Mouse (Mus musculus) adrenal gland, postnatal 36 days (tissue): ENCODE data around the gene Gpr158. TPM values are rescaled to one million over a fixed set of nuclear protein-coding genes. Genes with fewer than 3 reads are reported as not detected.
A peak's percentile ranks its signal among the peaks of the same experiment; 100 is the strongest.
"Not testable (repeated sequence)": the region's sequence is repeated elsewhere in the genome, so short reads cannot be mapped to it uniquely, and the experiment has no call there.

Experiments used
- DNase-seq, 2 experiments: peaks; one replicate each; pipeline ENCODE4 v3.0.0; 2021; ENCODE audit warnings: mixed read lengths in 1 of 2
- long read RNA-seq, 2 experiments: library from polyadenylated mRNA; stranded (forward); transcript quantifications; one replicate each; pipeline ENCODE4 v2.0.0; 2021; ENCODE audit warnings: borderline sequencing depth in 2 of 2
- total RNA-seq, 2 experiments: library from RNA; stranded (reverse); gene quantifications; 2 replicates each; pipeline ENCODE4 v1.2.3; 2021

The Gpr158 gene
- total RNA-seq: under 1 TPM; 0.66 to 0.86 TPM
- long read RNA-seq, experiment 1: 0 reads
- long read RNA-seq, experiment 2: 0 reads

DNA sequence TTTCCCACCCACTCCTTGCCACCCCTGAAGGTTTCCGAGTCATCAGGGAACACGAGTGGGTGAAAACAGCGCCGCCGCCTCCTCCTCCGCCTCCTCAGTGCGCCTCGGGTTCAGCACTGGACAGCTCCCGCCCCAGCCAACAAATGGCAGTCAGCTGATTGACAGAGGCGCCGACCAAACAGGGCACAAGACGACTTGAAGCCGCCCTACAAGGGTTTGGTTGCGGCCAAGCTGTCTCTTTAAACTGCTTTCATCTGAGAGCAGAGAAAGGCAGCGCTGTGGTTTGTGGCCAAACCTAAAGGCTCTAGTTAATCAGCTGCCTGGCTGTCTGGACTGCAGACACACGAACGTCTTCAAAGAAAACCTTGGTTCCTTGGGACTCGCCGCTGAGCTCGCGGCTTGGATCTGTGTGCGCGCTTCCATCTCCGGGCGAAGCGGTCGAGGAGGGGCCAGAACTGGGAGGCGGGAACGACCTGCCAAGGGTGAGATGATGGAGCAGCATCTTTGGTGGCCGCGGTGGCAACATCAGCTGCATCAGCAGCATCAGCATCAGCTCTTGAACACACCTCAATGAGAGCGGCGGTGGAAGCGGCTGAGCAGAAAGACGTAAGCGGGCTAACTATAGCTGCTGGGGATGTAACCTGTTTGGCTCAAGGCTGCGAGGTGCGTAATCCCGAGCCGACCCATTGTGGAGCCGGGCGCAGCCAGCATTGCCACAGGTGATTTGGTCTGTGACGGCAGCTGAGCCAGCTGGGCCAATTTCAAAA is at the start of gene Gpr158:
TSS of gene Gpr158 (plus strand) at position 198 of the 767 bp plus-strand sequence.
- DNase-seq: peak; percentile 80 to 83

GRCm38 (mm10) chr2:21343821-21344220 is 23.5 kb upstream of the Gpr158 start:
- no peak for DNase-seq

DNA sequence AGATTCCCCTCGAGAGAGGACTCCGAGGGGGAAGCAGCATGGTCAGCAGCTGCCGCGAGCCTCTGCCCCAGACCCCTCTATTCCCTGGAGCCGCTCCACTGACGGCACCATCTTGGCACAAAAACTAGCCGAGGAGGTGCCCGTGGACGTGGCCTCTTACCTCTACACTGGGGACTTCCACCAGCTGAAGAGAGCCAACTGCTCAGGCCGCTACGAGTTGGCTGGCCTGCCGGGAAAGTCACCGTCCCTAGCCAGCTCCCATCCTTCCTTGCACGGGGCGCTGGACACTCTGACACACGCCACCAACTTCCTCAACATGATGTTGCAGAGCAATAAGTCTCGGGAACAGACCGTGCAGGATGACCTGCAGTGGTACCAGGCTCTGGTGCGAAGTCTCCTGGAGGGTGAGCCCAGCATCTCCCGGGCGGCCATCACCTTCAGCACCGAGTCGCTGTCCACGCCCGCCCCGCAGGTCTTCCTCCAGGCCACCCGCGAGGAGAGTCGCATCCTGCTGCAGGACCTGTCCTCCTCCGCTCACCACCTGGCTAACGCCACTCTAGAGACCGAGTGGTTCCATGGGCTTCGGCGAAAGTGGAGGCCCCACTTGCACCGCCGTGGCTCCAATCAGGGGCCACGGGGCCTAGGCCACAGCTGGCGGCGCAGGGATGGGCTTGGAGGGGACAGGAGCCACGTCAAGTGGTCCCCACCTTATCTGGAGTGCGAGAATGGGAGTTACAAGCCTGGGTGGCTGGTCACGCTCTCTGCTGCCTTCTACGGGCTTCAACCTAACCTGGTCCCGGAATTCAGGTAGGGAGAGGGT is 1.2 kb downstream of the Gpr158 start:
- peak; percentile 2 for DNase-seq

DNA sequence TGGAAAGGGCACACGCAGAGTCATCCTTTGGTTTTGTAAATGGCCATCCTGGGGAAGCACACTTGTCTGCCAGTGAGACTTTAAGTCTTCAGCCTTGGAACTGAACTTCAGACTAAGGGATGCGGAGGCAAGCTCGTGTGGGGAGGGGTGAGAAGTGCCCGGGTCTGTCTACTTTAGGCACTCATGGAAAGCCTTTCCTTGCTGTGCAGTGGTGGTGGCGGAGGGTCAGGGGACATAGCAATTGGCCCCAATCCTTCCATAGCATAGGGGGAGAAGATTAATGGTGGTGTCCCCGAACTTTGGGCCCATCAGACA is 1.8 kb downstream of the Gpr158 start:
- no peak for DNase-seq

DNA sequence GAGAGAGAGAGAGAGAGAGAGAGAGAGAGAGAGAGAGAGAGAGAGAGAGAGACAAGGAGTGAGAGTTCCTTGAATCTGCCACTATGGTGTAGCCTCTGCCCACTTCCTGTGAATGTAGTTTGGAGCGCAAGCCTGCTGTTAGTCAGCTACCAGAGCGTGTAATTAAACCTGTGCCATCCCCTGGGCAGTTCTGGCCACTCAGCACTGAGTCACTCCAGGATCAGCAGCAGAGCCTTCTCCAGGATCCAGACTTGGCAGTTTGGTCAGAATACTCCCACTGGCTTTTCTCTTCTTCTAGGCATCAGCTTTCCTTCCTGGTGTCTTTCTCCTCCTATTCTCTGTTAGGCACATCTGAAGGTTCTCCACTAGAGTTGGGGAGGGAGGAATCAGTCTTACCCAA is 2.2 kb downstream of the Gpr158 start:
- no peak for DNase-seq

- DNase-seq: no peak
Observed at GRCm38 (mm10) chr2:21379516-21379915, 12.2 kb downstream of the Gpr158 start.

DNA sequence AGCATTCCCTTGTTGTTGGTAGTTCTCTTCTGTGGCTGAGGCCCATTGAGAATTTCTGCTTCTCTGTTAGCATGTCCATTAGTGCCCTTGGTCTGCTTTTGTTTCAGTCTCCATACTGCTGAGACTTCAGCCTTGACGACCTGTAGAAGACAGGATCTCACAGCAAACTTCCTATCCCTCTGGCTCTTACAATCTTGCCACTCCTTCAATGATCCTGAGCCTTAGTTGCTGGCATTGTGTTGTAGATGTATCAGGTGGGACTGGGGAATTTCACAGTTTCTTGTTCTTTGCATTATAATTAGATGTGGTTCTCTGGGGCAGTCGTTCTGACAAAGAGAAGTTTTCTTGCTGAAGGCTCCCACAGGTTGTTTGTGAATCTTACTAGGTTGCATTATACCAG is 25.4 kb downstream of the Gpr158 start:
- no peak for DNase-seq

GRCm38 (mm10) chr2:21397347-21397746 is 30.0 kb downstream of the Gpr158 start:
- no peak for DNase-seq

DNA sequence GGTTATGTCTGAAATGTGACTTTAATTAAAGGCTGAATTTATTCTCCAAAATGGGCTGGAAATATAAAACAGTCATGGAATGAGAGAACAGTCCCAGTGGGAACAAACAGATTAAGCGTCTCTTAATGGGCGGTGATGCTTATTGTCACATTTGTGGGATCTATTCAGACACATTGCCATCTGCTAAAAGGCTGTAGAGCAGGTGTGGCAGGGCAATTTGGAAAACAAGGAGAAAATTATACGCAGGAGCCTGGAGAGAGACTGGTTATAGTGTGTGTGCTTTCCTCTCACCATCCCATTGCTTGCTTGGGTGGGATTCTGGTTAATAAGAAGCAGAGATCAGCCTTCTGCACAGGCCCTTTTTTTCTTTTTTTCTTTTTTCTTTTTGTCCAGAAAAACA is 32.3 kb downstream of the Gpr158 start:
- no peak for DNase-seq

DNA sequence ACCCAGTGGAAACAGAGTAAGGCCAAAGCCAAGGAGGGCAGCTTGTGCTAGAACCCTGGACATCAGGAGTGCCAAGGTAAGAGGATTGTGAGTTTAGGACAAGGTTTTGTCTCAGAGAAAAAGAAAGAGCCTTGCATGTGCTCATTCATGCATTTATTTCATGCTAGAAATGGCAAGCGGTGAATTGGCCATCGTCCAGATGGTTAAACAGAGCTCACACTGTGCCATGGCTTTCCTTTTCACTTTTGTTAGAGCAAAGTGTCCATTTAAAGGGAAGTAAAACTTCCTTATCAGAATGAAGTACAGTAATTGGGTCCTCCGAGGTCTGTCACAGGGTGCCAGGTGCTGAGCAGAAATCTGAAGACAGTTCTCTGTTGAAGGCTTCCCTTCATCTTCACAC is 38.3 kb downstream of the Gpr158 start:
- DNase-seq: no peak

DNA sequence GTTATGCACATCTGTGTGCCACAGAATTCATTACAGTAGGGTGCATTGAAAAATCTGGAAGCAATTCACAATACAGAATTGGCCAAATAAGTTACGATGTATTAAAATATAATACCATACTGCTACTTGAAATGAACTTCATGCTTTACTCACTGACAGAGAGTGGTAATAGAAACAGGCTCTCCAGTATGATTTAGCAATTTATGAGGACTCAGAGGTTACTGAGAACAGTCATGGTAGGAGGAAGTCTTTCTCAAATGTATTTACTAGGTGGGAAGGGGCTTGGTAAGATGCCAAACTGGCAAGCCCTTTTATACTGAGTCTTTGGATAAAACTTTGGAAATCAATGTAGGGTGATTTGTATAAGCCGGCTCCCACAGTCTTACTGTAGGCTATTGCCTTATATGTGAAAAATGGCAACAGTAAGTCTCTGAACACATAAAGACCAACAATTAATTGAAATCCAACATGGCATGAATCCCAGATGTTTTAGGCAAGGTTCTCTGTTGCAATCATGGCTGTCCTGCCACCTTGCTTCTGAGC is 40.2 kb downstream of the Gpr158 start:
- no peak for DNase-seq

DNA sequence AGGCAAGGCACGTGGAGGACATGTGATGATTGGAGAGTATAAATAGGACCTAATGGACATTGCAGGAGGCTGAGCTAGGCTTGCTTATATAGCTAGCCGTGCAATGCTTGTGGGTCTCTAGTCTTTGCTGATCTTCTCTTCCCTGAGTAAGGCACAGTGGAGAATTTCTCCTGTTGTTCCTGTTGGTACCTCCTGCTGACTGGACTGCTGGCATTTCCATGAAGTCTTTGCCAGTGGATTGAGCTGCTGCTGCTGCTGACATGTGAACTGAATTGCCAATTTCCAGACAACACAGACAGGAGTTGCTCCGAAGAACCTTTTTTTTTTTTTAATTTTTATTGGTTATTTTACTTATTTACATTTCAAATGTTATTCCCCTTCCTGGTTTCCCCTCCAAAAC is 41.5 kb downstream of the Gpr158 start:
- no peak for DNase-seq

DNA sequence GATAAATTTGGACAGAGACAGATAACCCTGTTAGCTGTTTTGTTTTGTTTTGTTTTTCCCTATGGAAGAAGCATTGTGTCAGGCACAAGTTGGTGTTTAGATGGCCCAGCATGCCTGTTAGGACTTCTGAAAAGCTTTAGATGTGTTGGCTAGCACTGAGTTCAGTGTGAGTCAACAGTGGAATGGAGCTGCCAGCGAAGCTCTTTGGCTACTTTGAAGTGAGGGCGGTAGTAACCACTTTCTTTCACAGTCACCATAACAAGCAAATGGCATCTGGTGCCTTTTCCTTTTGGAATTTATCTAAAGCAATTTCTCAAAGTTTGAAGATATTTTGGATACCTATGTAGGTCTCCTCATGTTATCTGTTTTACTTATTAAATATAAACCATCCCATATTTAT is 62.9 kb downstream of the Gpr158 start:
- DNase-seq: no peak

DNA sequence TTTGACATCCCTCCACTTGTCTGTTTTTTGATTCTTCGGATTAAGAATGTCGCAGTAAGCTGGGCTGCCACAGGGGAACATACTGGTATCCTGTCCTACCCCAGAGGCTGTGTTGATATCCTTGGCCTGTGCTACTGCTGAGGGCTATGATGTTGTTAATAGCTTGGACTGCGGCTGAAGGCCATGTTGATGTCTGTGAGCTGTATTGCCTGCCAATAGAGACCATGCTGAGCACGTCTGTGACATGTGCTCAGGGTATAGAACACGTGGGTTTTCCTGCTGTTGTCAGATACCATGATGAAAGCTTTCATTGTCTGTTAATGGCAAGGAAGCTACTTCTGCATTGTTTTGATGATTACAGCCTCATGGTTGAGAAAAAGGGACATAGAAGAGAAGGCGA is 63.8 kb downstream of the Gpr158 start:
- DNase-seq: no peak

DNA sequence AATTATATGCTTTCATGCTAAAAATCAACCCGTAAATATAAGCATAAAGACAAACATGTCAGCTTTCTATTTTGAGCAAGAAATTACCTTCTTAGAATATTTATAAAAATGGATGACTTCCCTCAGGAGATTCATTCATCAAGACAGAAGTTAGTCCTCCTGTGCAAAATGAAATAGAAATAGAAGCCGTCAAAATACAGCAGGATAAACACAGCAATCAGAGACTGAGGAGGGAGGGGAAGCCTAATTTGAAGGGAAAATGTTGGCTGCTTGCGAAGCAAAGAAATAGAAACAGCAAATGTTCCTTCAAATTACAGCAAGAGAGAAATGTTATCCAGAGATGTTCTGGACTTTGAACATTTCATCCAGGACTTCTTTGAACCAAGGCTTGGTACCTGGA is 72.3 kb downstream of the Gpr158 start:
- no peak for DNase-seq

- not testable (repeated sequence) for DNase-seq
Observed at GRCm38 (mm10) chr2:21460606-21461005, 93.3 kb downstream of the Gpr158 start.

DNA sequence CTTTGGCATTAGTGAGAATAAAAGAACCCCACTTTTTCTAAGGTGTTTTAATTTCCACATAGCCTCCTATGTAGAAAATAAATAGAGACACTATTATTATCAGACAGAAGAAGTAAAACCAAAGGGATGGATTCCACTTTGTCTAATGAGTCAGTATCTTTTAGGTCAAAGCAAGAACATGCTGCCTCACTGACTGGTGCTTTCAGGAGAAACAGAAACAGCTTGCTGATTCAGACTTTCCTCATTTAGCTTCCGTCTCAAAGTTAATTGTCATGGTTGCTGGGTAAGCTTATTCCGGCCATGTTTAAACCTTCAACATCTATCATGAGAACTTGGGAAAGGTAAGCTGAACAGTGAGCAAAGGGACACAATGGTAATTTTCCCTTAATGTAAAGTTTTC is 107.6 kb downstream of the Gpr158 start:
- no peak for DNase-seq

DNA sequence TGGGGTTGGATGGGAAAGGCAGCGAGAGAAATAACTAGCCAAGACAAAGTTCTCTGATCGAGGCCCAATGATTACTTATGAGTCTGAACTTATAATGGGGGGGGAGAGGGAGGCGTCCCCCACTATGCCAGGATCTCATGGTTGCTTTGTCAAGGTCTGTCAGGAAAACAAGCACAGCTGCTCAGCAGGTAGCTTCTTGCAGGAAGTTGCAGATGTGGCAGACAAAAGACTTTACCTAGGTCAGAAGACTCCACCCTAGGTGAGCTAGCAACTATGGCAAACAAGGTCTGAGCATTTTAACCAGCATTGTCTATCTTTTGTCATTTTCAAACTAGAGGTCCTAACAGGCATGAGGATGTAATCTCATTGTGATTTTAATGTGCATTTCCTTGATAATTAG is 129.5 kb downstream of the Gpr158 start:
- no peak for DNase-seq

GRCm38 (mm10) chr2:21497965-21498364 is 130.6 kb downstream of the Gpr158 start:
- DNase-seq: no peak

- no peak for DNase-seq
Observed at GRCm38 (mm10) chr2:21499399-21499798, 132.1 kb downstream of the Gpr158 start.

- no peak for DNase-seq
Observed at GRCm38 (mm10) chr2:21507449-21507848, 140.1 kb downstream of the Gpr158 start.

DNA sequence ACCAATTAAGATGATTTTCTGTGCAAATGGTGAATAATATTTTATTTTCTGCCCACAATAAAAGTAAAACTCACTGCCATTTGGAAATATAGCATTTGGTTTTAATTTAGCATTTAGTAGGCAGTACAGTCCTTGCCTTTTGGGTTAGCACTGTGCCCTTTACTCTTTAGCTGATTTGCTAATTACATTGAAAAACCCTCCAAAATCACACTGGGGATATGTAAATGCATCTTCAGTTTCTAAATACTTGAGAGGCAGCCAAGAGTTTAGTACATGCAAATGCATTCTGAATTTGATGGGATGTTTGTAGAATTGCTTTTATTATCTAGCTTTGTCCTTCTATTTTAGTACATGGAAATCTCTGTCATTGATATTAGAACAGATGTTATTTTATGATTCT is 163.4 kb downstream of the Gpr158 start:
- no peak for DNase-seq

GRCm38 (mm10) chr2:21619180-21619579 is 251.8 kb downstream of the Gpr158 start:
- DNase-seq: no peak
